Mouse (Mus musculus): ENCODE measurements at regions not wholly inside any gene's neighbourhood (a gene's known extent, or its start where the extent isn't known, plus 50 kb on each side); places are given as distances from the start of the nearest gene placed in this dataset.
A peak's percentile ranks its signal among the peaks of the same experiment; 100 is the strongest.

DNA sequence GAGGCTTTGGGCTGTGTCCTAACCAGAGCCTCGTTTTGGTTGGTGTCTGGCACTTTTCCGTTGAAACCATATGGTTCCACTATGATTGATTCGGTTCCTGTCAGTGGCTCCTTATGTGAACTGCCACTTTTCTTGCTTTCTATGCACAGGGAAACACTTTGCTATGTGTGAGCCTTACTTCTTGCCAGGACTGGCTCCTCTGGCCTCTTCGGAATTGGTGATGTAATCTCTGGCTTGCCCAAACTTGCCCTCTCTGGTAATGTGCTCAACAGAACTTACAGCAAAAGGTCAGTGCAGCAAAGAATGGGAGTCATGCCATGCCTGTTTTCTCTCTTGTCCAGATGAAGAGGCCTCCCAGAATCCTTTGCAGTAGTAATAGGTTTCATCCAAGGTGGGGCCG is 91.3 kb upstream of the Ppp2r3a start:
- DNase-seq, result no peak
- Histone ChIP-seq H3K4me3 (no peak overlapping the region), H3K27ac (peak overlapping the region; percentile 24; the same call in 1 of the 2 replicates)
- TF ChIP-seq CTCF (IDR thresholded peaks at IDR 0.05), result no peak
- intact Hi-C loops (cut with DNase I), result no loop called here

DNA sequence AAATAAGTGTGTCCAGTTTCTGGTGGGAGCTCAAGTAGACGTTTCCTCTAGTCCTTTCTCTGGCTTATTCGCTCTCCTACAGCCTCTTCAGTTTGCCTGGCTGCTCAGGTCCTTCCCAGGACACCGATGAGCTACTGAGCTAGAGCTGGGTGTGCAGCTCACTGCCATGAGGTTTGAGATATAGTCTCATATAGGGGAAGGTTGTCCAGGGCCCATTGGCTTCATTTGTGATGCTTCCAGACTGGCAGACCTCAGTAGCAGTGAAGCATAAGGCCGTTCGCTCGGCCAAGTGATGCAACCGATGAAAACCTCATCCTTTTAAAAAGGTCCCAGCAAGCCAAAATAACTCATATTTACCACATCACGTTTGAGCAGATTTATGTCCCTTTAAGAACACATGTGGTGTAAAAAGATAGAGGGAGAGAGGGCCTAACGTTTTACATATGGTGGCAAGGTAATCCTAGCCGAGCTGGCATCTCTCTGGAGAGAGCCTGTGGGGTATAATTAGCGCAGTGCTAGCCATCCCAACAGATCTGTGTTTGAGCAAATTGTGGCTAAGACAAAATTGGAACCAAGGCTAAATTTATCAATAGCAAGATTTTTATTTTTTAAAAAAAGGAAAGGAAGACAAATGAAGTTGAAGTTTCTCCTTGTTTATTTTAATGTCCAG is 89.3 kb upstream of the Ppp2r3a start:
- H3K4me3 ChIP-seq, result no peak overlapping the region
- intact Hi-C loops (cut with DNase I), result no loop called here
- no peak for TF ChIP-seq CTCF (IDR thresholded peaks at IDR 0.05)
- H3K27ac ChIP-seq, result peak overlapping the region; percentile 72
- peak; percentile 42 for DNase-seq

DNA sequence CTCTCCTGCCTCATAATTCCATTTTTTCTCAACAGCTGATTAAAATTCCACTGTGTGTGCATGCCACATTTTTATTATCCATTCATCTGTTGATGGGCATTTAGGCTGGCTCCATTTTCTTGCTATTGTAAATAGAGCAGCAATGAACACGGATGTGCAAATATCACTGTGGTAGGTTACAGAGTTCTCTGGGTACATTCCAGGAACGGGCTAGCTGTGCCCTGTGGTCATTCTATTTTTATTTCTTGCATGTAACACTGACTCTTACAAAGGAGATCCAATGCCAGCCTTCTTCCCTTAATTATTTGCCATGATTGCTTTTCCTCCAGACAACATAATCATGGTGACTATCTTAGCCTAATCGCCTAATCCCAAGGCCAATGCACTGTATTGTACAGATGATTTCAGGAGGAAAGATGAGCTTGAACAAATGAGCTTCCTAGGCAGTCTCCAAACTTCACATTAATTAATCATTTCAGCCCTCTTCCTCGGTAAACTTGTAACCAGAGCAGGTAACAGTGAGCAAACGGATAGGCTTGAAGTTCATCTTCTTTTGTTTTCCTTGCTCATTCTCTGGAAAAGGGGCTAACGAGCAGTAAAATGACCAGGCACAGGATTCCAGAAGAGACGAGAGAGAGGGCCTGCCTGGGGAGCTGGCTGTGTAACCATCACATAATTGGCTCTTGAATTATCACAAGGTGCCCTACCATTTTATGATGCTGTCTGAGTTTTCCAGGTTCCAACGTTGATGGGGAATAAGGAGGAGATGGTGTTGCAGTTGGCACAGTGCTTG is 77.6 kb upstream of the Ppp2r3a start:
- DNase-seq, result peak; percentile 61

DNA sequence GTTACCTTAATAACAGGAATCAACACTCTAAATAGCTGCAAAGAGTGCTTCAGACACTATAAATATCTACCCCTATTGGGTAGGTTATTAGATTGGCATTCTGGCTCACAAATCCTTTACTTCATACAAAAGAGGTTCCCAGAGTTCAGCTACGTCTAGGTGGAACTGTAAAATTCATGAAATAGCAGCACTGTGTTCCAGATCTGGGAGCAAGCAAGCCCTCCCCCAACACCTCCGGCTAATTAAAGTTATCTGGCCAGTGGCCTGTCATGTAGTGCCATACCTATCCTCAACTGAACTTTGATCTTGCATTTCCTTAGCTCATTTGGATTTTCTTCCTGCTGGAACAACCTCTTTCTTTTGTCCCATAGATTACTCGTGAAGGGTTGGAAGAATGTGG is 75.4 kb upstream of the Ppp2r3a start:
- DNase-seq, result no peak
- H3K4me3 ChIP-seq, result no peak overlapping the region
- intact Hi-C loops (cut with DNase I), result no loop called here
- peak overlapping the region; percentile 78 for H3K27ac ChIP-seq
- TF ChIP-seq CTCF (IDR thresholded peaks at IDR 0.05), result no peak

More for the DNA sequence above, 77.6 kb upstream of the Ppp2r3a start:
- no peak for TF ChIP-seq CTCF (IDR thresholded peaks at IDR 0.05)
- intact Hi-C loops (cut with DNase I), result no loop called here
- peak overlapping the region; percentile 76 for H3K27ac ChIP-seq
- H3K4me3 ChIP-seq, result no peak overlapping the region

DNA sequence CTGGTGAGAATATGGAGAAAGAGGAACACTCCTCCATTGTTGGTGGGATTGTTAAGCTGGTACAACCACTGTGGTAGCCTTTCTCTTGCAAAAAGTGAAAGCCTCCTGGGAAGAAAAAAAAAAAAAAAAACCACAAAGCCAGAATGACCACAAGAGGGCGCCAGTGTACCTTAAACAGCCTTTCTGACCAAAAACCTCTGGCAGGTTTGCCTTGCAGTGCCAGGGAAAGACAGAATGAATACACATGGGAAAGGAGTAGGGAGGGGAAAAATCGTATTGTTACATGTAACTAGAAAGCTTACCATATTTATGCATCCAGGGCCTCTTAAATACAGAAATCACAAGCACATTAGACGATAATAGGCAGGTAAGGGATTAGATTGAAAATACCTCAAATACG is 62.4 kb upstream of the Ppp2r3a start:
- peak; percentile 64 for DNase-seq
- Histone ChIP-seq H3K4me3 (no peak overlapping the region), H3K27ac (no peak overlapping the region)
- TF ChIP-seq CTCF (IDR thresholded peaks at IDR 0.05), result peak; percentile 80
- intact Hi-C loops (cut with DNase I), result loop anchor here (1.0 to 10.0 kb wide), 6 partner anchors 79 to 1041 kb away; partner anchors contain the start of gene Ephb1

DNA sequence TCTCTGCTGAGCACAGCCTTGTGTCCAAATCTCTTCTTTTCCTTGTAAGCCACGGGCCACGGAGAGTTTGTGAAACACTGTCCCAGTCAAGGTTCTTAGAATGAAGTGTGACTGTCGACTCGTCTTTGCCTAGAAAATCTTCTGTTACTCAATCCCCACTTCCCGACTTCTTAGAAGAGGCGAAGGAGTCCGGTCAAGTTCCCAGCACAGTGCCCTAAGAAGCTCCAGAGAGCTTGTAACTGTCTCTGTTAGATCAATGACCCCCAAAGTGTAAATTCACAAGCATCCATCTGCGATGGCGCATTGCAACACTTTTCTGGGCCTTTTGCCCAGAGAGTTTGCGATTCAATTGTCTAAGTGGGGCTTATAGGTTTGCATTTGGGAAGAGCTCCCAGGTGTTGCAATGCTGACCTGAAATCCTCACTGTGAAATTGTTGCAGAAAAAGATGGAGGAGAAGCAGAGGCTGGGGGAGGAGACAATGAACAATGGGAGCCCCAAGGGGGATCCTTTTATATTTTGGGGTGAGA is 54.9 kb upstream of the Ppp2r3a start:
- intact Hi-C loops (cut with DNase I), result no loop called here
- Histone ChIP-seq H3K27ac (no peak overlapping the region), H3K4me3 (no peak overlapping the region)
- DNase-seq, result no peak
- TF ChIP-seq CTCF (IDR thresholded peaks at IDR 0.05), result no peak

DNA sequence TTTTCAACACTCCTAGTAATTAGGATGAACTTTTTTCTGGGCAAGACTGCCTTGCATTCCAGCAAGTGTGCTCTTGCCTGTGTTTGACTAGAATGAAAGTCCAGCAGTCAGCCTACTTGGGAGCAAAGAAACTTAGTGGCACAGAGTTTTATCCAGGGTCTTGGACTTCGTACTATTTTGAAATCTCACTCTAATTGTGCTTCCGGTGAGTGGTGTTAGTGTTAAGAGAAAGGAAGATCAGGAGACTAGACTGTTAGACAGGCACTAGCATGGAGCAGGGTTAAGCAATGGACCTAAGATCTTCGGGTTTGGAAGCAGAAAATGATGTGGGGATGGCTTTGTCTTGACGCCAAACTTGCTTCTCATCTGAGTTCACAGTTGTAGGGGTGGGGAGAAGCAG is 54.1 kb upstream of the Ppp2r3a start:
- no peak for DNase-seq
- TF ChIP-seq CTCF (IDR thresholded peaks at IDR 0.05), result no peak
- no peak overlapping the region for H3K4me3 ChIP-seq
- intact Hi-C loops (cut with DNase I), result no loop called here
- no peak overlapping the region for H3K27ac ChIP-seq

All from gastrocnemius, adult 2 months (tissue).